Mouse (Mus musculus) heart, embryonic 12.5 days (tissue): ENCODE results near the gene Cytip. TPM values are rescaled to one million over a fixed set of nuclear protein-coding genes. Genes with fewer than 3 reads are reported as not detected.

Experiments used
- ATAC-seq: fragments of 200-750 bp; cut with Nextera tagmentation; 2 replicates; pipeline ENCODE4 v1.8.0; 2017; ENCODE audit warnings: moderate TSS enrichment, moderate library complexity; ENCODE audit not compliant: insufficient number of reproducible peaks, low FRiP score
- H3K27ac ChIP-seq: fragments of 300-500 bp; sonication (generic); 2 replicates; pipeline ENCODE4 v1.5.1; 2016; ENCODE audit warnings: mild to moderate bottlenecking, moderate library complexity; ENCODE audit not compliant: poor library complexity, severe bottlenecking
- H3K27me3 ChIP-seq: fragments of 300-500 bp; sonication (generic); replicated peaks from 2 replicates; pipeline ENCODE4 v1.6.1; 2016; ENCODE audit warnings: mild to moderate bottlenecking, moderate library complexity
- H3K36me3 ChIP-seq: fragments of 300-500 bp; sonication (generic); 2 replicates; pipeline ENCODE4 v1.6.1; 2016; ENCODE audit warnings: mild to moderate bottlenecking, moderate library complexity
- H3K4me1 ChIP-seq: fragments of 300-500 bp; sonication (generic); replicated peaks from 2 replicates; pipeline ENCODE4 v1.6.1; 2016; ENCODE audit warnings: mild to moderate bottlenecking
- H3K4me2 ChIP-seq: fragments of 300-500 bp; sonication (generic); 2 replicates; pipeline ENCODE4 v1.6.1; 2016; ENCODE audit warnings: mild to moderate bottlenecking, moderate library complexity
- H3K4me3 ChIP-seq: fragments of 300-500 bp; sonication (generic); 2 replicates; pipeline ENCODE4 v1.5.1; 2016; ENCODE audit warnings: mild to moderate bottlenecking
- H3K9ac ChIP-seq: fragments of 300-500 bp; sonication (generic); 2 replicates; pipeline ENCODE4 v1.6.1; 2016; ENCODE audit warnings: mild to moderate bottlenecking, moderate library complexity
- H3K9me3 ChIP-seq: fragments of 300-500 bp; sonication (generic); replicated peaks from 2 replicates; pipeline ENCODE4 v1.6.1; 2016; ENCODE audit warnings: mild to moderate bottlenecking, moderate library complexity
- WGBS: fragments of 180-500 bp; shearing (Covaris S2); methylation state at CpG from one replicate; pipeline ENCODE4 v1.1.7; 2016; 5-methylcytosine and 5-hydroxymethylcytosine counted together
- polyA plus RNA-seq: library from polyadenylated mRNA; unstranded; fragments of >200 nt; fragmentation: Nextera tagmentation; extraction: Ambion mirVana; gene quantifications from 2 replicates; pipeline ENCODE4 v1.2.1, GENCODE M21; 2016

The Cytip gene
- polyA plus RNA-seq, 1 experiment from 2014 or later, result 0.27 TPM

DNA sequence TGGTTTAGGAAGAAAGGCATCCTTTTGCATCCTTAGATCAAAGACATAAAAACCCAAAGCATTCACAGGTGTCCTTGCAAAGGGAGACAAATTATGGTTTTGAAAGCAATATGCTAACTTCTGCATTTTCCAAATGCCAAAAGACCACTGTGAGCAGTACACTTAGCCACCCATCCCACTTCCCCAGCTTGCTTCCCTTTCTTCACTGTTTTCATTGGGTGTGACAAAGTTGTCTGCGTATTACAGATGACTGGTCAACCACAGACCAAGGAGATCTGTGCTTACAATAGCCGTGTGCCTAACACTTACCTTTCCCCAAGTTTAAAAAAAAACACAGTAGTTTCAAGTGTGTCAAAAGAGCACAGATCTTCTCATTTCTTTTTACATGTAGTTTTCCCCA, 11.7 kb downstream of the Cytip start:
- Histone ChIP-seq H3K9me3 (no peaks in the 10 kb centered on the region), H3K4me2 (no peak overlapping the region), H3K27me3 (no peaks in the 10 kb centered on the region), H3K4me3 (no peak overlapping the region), H3K27ac (no peak overlapping the region), H3K36me3 (no peaks in the 10 kb centered on the region), H3K4me1 (no peaks in the 10 kb centered on the region), H3K9ac (no peak overlapping the region)
- 78% methylated on average over 2 of the region's 2 CpGs for WGBS
- ATAC-seq, result no peak

DNA sequence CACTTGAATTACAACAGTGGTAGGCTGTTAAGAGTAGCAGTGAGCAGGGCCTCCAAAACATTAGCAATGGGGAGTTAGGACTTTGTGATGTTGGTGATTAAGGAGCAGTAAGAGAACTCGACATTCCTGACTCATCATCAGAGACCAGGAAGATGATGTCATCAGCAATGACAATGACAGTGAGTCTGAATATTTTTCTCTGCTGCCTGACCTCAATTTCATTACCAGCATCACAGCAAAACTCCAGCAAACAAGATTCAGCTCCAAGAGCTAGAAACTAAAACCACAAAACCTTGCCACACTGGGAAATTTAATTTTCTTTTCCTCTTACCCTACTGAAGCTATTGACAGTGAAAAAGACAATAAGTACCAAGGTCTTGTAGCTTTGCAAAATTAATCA, 14.6 kb downstream of the Cytip start:
- Histone ChIP-seq H3K4me1 (no peaks in the 10 kb centered on the region), H3K9ac (no peak overlapping the region), H3K27ac (no peak overlapping the region), H3K4me3 (no peak overlapping the region), H3K36me3 (no peaks in the 10 kb centered on the region), H3K27me3 (no peaks in the 10 kb centered on the region), H3K4me2 (no peak overlapping the region), H3K9me3 (no peaks in the 10 kb centered on the region)
- 71% methylated on average over 1 of the region's 1 CpGs for WGBS
- ATAC-seq, result no peak

DNA sequence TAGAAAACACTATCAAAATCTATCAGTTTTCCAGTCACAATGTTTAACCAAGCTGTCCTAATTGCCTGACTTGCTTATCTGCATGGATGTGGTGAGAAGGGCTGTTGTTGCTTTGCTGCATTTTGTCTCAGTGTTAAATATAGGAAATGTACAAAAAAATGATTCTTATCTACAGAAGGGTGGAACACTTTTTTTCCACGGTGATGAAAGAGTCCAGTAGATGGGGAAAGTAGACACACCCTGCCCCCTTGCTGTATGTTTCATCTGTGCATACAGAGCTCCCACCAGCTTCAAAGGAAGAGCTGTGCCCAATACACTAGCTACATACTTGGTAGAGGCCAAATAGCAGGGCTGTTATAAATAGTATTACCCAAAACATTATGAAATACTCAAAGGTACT, 16.3 kb downstream of the Cytip start:
- no peaks in the 10 kb centered on the region for H3K27me3 ChIP-seq
- no peak overlapping the region for H3K4me2 ChIP-seq
- whole genome bisulfite sequencing, result 48% methylated on average over 1 of the region's 1 CpGs
- H3K36me3 ChIP-seq, result no peaks in the 10 kb centered on the region
- no peak for ATAC-seq
- H3K9me3 ChIP-seq, result no peaks in the 10 kb centered on the region
- no peak overlapping the region for H3K27ac ChIP-seq
- H3K4me3 ChIP-seq, result no peak overlapping the region
- H3K4me1 ChIP-seq, result peaks cover 5% of the 10 kb centered on the region; the same call in 1 of the 2 replicates
- no peak overlapping the region for H3K9ac ChIP-seq

DNA sequence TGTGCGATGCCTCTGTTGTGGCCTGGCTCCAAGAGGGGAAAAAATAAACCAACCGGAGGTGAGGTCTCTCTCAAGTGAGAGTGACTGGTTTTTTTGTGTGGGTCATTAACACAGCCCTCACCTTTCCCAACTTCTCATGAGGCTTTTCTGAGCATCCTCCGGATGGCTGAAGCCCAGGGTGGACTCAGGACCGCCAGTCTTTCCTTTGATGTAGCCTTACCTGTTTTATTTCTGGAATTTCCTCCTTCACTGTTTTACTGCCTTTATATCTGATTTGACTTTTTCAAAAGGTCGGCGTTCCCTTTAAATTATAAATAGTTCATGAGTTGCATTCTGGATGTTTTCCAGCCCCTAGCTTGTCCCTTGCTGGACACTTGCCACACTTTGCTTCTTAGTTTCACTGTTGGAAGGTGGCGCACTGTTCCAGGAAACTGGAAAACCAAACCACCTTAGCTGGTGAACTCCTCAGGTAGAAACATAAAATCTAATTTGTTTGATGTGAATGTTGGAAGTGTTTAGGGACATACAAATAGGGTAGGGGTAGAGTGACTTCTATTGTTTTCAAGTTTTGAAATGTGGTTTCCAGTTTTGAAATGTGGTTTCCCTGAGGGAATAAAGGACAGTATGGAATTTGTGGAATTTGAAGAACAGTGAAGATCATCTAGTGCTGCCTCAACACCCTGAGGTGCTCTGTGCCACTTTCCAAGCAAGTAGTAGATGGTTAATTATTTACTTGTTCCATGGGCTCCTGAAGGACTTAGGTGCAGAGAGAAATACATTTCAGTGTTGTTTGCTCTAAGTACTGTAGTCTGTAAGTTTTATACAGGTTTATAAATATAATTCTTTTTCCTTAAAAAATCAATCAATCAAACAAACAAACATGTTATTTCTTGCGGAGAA, 19.7 kb downstream of the Cytip start:
- H3K27ac ChIP-seq, result no peak overlapping the region
- whole genome bisulfite sequencing, result 63% methylated on average over 8 of the region's 8 CpGs
- H3K27me3 ChIP-seq, result no peaks in the 10 kb centered on the region
- H3K4me1 ChIP-seq, result peaks cover 5% of the 10 kb centered on the region; the same call in 1 of the 2 replicates
- no peak overlapping the region for H3K4me3 ChIP-seq
- no peak for ATAC-seq
- no peaks in the 10 kb centered on the region for H3K9me3 ChIP-seq
- no peak overlapping the region for H3K9ac ChIP-seq
- H3K36me3 ChIP-seq, result no peaks in the 10 kb centered on the region
- no peak overlapping the region for H3K4me2 ChIP-seq

DNA sequence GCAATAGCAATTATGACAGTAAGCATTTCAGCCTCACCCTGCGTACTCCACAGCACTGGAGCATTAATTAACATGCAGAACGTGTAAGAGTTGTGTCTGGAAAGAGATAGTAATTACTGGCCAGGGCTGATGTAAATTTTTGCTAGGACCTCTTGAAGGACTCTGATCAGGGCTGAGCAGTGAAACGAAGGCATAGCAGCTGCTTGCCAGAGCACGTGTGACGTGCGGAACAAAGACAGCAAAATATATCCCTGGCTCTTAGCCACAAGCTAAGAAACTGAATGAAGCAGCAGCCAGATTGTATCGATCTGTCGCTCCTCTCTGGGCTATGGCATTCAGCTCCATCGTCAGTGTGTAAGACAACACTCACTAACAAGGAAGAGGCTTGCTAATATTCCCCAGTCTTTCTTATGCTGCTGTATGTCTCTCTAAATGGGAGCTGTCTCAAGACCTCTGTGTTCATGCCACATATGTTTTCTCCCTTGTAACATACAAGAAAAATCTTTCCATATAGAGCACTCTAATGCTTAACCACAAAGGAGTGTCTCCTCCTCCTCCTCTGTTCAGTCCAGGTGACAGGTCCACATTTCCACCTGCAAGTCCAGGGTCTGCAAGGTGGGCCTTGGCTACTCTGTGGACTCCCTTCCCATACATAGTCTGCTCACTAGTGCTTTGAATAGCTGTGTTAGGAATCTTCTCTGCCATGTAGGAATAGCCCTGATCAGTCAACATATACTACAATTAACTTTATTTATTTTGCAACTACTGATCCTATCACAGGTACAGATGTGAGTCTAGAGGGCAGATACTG, 20.7 kb downstream of the Cytip start:
- Histone ChIP-seq H3K36me3 (no peaks in the 10 kb centered on the region), H3K27ac (no peak overlapping the region), H3K9me3 (no peaks in the 10 kb centered on the region), H3K27me3 (no peaks in the 10 kb centered on the region), H3K9ac (no peak overlapping the region), H3K4me3 (no peak overlapping the region), H3K4me2 (no peak overlapping the region), H3K4me1 (peaks cover 5% of the 10 kb centered on the region; the same call in 1 of the 2 replicates)
- 76% methylated on average over 9 of the region's 9 CpGs for WGBS
- no peak for ATAC-seq

DNA sequence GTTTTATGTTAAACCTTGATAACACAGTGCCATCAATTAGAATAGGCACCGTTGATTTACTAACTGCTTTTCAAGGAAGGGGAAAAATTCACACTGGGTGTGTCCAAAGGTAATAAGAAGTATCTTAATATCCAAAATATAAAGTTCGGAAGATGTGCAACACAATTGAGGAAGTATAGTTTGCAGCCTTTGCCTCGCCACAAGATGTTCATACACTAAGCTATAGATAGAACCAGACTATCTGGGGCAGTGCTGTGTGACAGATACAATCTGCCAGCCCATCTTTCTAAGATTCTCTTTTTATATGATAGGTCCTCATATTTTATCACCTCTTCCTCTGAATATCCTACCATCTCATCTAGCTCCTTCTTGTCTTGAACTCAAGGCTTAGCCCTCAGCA, 22.4 kb downstream of the Cytip start:
- H3K36me3 ChIP-seq, result no peaks in the 10 kb centered on the region
- 80% methylated on average over 3 of the region's 3 CpGs for WGBS
- peaks cover 5% of the 10 kb centered on the region; the same call in 1 of the 2 replicates for H3K4me1 ChIP-seq
- H3K9ac ChIP-seq, result no peak overlapping the region
- no peaks in the 10 kb centered on the region for H3K9me3 ChIP-seq
- no peak overlapping the region for H3K4me2 ChIP-seq
- no peaks in the 10 kb centered on the region for H3K27me3 ChIP-seq
- ATAC-seq, result no peak
- no peak overlapping the region for H3K27ac ChIP-seq
- no peak overlapping the region for H3K4me3 ChIP-seq

DNA sequence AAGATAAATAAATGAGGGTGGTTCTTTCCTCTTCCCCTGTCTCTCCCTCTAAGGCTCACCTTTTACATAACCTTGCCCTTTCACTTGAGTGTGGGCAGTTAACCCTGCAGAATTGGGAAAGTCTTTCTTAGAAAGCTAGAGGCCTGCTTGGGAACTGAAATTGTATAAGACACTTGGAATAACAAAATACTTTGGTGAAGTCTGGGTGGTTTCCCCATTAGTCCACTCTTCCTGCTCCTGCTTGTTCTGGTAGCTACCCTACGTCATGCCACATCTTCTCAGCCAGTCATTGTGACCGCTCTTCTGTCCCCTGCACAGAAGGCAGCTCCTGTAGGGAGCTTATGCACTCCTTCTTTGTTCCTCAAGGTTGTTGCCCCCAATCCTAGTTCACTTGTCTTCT, 26.2 kb downstream of the Cytip start:
- Histone ChIP-seq H3K4me1 (peaks cover 6% of the 10 kb centered on the region; the same call in 1 of the 2 replicates), H3K27me3 (no peaks in the 10 kb centered on the region), H3K4me3 (no peak overlapping the region), H3K4me2 (no peak overlapping the region), H3K9ac (no peak overlapping the region), H3K27ac (no peak overlapping the region), H3K9me3 (no peaks in the 10 kb centered on the region), H3K36me3 (no peaks in the 10 kb centered on the region)
- 87% methylated on average over 2 of the region's 2 CpGs for WGBS
- no peak for ATAC-seq

DNA sequence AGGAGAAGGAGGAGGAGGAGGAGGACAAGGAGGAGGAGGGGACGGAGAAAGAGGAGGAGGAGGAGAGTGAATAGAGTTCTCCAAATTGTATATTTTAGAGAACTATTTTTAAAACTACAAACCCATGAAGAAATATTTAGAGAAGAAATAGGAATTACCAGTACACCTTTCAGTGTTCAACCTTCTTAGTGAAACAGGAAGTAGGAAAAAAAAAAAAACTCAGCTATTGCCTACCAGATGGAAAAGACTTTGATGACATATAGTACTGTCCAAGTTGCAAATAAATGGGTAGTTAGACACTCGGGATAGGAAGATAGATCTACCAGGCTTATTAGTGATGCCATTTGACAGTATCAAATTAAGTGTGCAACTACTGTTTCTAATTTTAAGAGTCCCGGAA, 27.7 kb downstream of the Cytip start:
- Histone ChIP-seq H3K9ac (no peak overlapping the region), H3K27ac (no peak overlapping the region), H3K4me1 (peaks cover 6% of the 10 kb centered on the region; the same call in 1 of the 2 replicates), H3K4me3 (no peak overlapping the region), H3K27me3 (no peaks in the 10 kb centered on the region), H3K9me3 (no peaks in the 10 kb centered on the region), H3K4me2 (no peak overlapping the region), H3K36me3 (no peaks in the 10 kb centered on the region)
- ATAC-seq, result no peak
- WGBS, result 75% methylated on average over 3 of the region's 3 CpGs

DNA sequence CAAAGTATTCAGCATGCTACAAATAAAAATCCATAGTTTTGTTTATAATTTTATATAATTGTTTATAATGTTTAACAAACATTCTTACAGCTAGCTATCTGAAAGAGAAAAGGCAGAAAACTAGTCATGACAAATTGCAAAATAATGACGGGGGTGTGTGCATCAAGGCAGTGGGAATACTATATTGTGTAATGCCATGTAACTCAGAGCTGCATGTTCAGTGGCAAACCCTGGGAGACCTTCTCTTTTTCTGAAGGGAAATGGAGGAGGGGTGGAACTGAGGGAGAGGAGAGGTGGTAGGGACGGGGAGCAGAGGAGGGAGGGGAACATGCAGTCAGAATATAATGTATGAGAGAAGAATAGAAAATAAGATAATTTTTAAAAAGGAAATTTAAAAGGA, 28.6 kb downstream of the Cytip start:
- ATAC-seq, result no peak
- Histone ChIP-seq H3K27ac (no peak overlapping the region), H3K4me1 (peaks cover 6% of the 10 kb centered on the region; the same call in 1 of the 2 replicates), H3K4me3 (no peak overlapping the region), H3K4me2 (no peak overlapping the region), H3K36me3 (no peaks in the 10 kb centered on the region), H3K27me3 (no peaks in the 10 kb centered on the region), H3K9ac (no peak overlapping the region), H3K9me3 (no peaks in the 10 kb centered on the region)
- WGBS, result 57% methylated on average over 2 of the region's 2 CpGs

DNA sequence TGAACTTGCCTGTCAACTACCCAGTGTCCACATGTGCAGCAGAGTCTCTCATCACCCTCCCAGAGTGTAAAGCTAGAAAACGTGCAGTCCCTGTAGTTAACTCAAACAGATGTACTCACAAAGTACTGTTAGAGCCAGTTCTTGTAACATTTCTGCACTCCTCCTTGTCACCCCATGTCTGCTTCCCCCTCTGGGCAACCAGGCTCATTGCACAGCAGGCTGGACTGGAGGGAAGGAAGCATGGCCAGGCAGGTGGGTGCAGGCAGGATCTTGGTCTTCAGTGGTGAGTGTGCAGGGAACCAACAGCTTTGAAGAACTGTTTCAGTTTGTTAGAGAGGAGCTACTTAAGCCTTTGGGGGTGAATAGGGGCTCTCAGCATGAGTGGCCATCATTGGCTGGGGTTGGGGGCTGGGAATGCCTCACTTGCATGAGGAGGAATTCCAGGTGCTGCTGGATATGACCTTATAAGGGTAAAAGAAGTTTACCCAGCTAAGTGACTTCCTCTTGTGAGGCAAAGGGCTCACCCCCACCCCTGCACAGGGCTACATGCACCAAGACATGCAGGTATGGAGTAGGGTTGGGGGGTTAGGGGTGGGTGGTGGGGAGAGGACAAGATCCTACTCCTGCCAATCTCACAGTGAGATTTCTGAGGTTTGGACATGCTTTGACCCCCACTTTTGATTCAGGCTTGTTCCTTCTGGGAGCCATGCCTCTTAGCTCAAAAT, 31.7 kb downstream of the Cytip start:
- Histone ChIP-seq H3K9me3 (no peaks in the 10 kb centered on the region), H3K27me3 (no peaks in the 10 kb centered on the region), H3K36me3 (no peaks in the 10 kb centered on the region), H3K4me1 (peaks cover 6% of the 10 kb centered on the region; the same call in 1 of the 2 replicates), H3K9ac (no peak overlapping the region), H3K4me3 (no peak overlapping the region), H3K27ac (no peak overlapping the region), H3K4me2 (no peak overlapping the region)
- no peak for ATAC-seq
- WGBS, result 37% methylated on average over 1 of the region's 1 CpGs

DNA sequence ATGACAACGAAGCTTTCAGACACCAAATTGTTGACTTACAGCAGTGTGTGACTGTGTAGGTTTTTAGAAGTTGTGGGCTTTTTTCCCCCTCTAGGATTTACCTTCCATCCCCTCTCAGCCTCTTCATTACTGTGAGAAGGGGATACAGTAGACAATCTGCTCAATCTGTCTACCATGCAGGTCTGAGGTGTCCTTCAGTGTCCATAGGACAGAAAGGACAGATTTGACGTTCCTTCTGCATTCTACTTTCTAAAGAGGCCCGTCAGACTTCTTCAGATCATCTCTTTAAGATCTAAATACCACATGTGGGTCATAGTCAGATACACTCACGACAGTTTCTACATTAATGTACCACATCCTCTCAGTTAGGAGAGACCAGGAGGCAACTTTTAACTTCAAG, 33.5 kb downstream of the Cytip start:
- H3K4me3 ChIP-seq, result no peak overlapping the region
- H3K36me3 ChIP-seq, result no peaks in the 10 kb centered on the region

More for the DNA sequence above, 33.5 kb downstream of the Cytip start:
- no peak overlapping the region for H3K9ac ChIP-seq
- H3K4me2 ChIP-seq, result no peak overlapping the region
- WGBS, result 84% methylated on average over 4 of the region's 4 CpGs
- H3K27ac ChIP-seq, result no peak overlapping the region
- H3K27me3 ChIP-seq, result no peaks in the 10 kb centered on the region
- H3K4me1 ChIP-seq, result peaks cover 8% of the 10 kb centered on the region; the same call in 1 of the 2 replicates
- no peaks in the 10 kb centered on the region for H3K9me3 ChIP-seq
- no peak for ATAC-seq
